Mouse (Mus musculus) olfactory bulb, adult 2 months (tissue): ENCODE measurements at regions not wholly inside any gene's neighbourhood (a gene's known extent, or its start where the extent isn't known, plus 50 kb on each side); places are given as distances from the start of the nearest gene placed in this dataset.

Source experiments
- CTCF ChIP-seq: fragments of 200-500 bp; IDR thresholded peaks from 2 replicates; pipeline ENCODE4 v1.5.1; 2012; ENCODE audit warnings: low read depth, mild to moderate bottlenecking, low read length, moderate library complexity; ENCODE audit not compliant: insufficient read depth
- POLR2A ChIP-seq: fragments of 200-500 bp; IDR thresholded peaks from 2 replicates; pipeline ENCODE4 v1.6.1; 2012; ENCODE audit warnings: mild to moderate bottlenecking, low read depth, low read length, moderate library complexity; ENCODE audit not compliant: insufficient read depth

DNA sequence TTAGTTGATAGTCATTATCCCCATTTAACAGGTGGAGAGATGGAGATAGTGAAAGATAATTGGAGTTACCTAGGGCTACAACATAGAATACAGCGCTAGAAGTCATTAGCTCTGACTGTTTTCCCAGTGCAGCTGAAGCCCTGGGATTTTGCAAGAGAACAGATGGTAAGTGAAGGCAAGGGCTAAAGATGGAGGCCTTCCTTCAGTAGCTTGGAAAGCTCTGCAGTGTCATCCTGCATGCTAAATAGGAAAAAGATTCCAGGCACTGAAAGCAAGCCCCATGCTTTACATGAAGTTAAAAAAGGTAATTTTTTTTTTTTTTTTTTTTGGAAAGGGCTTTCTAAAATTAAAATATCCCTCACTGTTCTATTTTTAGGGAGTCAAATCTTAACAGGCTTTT lies 477.2 kb upstream of the Syt1 start:
- TF ChIP-seq CTCF (no peak), POLR2A (no peak)
